Mouse (Mus musculus): ENCODE measurements around the gene Mpdu1. TPM values are rescaled to one million over a fixed set of nuclear protein-coding genes. Genes with fewer than 3 reads are reported as not detected.

Gene Mpdu1
- polyA plus RNA-seq, 1 experiment from 2014 or later: 90.9 TPM

DNA sequence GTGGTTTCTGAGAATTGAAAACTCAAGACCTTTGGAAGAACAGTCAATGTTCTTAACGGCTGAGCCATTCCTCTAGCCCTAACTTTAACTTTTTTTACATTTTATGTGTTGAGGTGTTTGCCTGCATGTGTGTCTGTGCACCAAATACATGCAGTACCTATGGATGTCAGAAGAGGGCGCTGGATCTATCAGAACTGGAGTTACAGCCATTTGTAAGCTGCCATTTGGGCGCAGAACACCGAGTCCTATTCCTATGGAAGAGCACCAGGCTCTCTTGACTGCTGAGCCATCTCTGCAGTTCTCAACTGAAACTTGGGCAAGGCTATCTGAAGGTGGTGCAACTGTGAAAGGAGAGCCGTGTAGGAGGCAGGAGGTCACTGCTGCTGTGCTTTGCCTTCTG is 36.1 kb upstream of the Mpdu1 start:
- Histone ChIP-seq H3K79me2 (ENCODE audit: inconsistent target) (peaks cover 19% of the 10 kb centered on the region), H3K4me3 (ENCODE audit: inconsistent target) (no peak overlapping the region), H3K27ac (no peak overlapping the region), H3K36me3 (ENCODE audit: inconsistent target) (no peaks in the 10 kb centered on the region)
- WGBS (ENCODE audit: missing documents): 84% methylated on average over 5 of the region's 5 CpGs

DNA sequence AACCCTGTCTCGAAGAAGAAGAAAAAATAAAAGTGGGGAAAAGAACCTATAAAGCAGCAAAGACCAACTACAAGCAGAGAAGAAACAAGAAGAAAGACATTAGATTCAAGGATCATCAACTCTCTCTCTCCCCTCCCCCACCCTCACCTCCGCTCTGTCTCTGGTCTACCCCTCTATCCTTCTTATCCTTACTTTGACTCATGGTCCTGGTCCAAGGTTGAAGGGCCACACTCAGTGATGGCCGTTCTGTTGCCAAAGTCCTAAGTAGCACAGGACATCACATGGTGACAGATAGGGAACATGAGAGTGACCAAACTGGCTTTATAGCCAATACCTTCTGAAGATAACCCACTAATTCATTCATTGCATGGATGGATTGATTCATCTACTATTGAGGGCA is 35.0 kb upstream of the Mpdu1 start:
- H3K27ac ChIP-seq: no peak overlapping the region
- no peak overlapping the region for H3K4me3 ChIP-seq (ENCODE audit: inconsistent target)
- WGBS (ENCODE audit: missing documents): 92% methylated on average over 3 of the region's 3 CpGs
- H3K79me2 ChIP-seq (ENCODE audit: inconsistent target): peaks cover 29% of the 10 kb centered on the region
- no peaks in the 10 kb centered on the region for H3K36me3 ChIP-seq (ENCODE audit: inconsistent target)

DNA sequence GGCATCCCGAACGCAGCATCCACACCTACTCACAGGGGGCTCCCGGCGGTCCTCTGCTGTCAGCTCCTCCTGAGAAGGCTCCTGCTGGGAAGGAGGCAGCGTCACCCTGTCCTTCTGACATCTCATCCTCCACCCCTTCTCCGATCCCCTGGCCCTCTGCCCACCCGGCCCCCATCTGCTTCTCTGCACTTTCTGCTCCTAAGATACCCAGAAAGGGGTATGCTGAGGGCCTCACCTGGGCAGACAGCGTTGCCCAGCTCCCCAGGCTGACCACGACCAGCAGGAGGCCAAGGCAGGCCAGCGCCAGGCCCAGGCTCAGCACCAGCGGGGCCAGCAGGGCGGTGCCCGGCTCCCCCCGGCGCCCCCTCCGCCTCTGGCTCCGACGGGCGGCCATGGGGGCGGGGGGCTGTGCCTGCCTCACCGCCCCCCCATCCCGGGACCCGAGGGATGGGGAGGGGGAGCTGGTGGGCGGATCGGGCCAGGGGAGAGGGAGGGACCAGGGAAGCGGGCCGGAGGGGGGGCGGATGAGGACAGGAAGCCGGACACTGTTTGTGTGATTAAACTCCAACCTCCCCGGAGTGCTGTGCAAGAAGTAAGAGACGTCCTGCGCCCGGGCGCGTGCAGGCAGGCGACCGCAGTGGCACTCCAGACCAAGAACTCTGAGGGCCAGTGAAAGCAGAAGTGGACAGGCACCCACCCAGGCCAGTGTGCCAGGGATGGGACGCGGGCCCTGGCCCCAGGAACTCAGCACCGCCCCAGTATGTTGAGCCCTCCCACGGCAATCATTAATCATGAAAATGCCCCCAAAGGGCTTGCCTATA is 33.1 kb upstream of the Mpdu1 start, which contains the start of the genes Tnfsf12 and Tnfsfm13:
Gene Tnfsf12, minus strand, starts transcription at position 489 of the 821 bp plus-strand sequence.
Gene Tnfsfm13, minus strand, starts transcription at position 738 of the 821 bp plus-strand sequence.
- Histone ChIP-seq H3K36me3 (ENCODE audit: inconsistent target) (no peaks in the 10 kb centered on the region), H3K4me3 (ENCODE audit: inconsistent target) (peak within 1 kb of the TSS; percentile 74), H3K27ac (peak within 1 kb of the TSS; percentile 96), H3K79me2 (ENCODE audit: inconsistent target) (peaks cover 37% of the 10 kb centered on the region)
- 12% methylated on average over 41 of the region's 41 CpGs for WGBS (ENCODE audit: missing documents)

DNA sequence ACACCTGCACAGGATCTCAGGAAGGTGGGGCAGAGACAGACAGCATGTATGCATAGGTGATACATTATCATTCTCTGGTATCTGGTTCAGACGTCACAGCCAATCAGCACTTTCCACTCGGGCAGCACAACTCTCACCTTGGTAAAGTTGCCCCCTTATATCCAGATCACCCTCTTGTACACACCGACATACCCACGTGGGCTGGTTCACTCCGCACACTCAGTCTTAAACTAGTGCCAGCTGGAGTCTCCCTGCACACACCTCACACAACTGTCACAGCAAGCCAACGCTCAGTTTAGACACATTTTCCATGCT is 32.6 kb upstream of the Mpdu1 start:
- H3K36me3 ChIP-seq (ENCODE audit: inconsistent target): no peaks in the 10 kb centered on the region
- H3K79me2 ChIP-seq (ENCODE audit: inconsistent target): peaks cover 43% of the 10 kb centered on the region
- peak overlapping the region; percentile 96 for H3K27ac ChIP-seq
- peak overlapping the region; percentile 74 for H3K4me3 ChIP-seq (ENCODE audit: inconsistent target)
- WGBS (ENCODE audit: missing documents): 78% methylated on average over 6 of the region's 6 CpGs

DNA sequence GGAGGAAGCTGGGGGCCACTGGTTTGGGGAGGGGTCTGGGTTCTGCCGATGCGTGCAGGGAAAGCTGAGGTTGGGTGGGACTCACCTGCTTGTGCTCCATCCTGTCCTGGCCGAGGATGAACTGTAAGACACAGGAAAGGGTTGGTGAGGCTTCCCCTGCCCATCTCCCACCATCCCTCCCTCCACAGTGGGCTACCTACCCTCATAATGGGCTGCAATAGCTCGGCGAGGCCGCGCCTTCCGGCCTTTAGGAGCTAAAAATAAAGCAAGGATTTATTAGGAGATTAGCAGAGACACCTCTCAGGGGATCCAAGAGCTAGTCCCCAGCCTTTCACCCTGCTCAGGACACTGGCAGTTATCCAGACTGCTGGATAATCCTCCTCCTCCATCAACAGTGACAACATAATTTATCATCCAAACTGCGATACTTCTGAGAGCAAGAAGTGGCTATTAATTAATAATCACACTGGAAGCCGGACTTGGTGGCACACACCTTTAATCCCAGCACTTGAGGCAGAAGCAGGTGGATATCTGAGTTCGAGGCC is 31.1 kb upstream of the Mpdu1 start:
- Histone ChIP-seq H3K36me3 (ENCODE audit: inconsistent target) (no peaks in the 10 kb centered on the region), H3K27ac (peak overlapping the region; percentile 96), H3K4me3 (ENCODE audit: inconsistent target) (peak overlapping the region; percentile 74; the same call in 1 of the 2 replicates), H3K79me2 (ENCODE audit: inconsistent target) (peaks cover 48% of the 10 kb centered on the region)
- WGBS (ENCODE audit: missing documents): 74% methylated on average over 10 of the region's 11 CpGs

DNA sequence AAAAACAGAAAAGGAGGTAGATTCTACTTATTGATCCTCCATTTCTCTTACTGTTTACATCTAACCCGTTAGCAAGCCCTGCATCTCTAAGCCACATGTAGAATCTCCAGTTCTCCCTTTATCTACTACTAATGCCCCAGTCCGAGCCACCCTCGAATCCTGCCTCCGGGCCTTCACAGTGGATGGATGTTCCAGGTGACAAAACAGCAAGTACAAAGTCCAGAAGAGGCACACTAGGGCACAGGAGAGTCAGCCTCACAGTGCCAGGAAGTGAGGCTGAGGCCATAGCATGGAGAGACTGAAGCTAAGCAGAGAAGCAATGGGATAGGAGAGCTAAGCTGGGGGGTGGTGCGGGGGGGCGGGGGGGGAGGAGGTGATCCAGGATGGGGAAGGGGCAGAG is 30.4 kb upstream of the Mpdu1 start:
- H3K27ac ChIP-seq: peak overlapping the region; percentile 96
- no peaks in the 10 kb centered on the region for H3K36me3 ChIP-seq (ENCODE audit: inconsistent target)

DNA sequence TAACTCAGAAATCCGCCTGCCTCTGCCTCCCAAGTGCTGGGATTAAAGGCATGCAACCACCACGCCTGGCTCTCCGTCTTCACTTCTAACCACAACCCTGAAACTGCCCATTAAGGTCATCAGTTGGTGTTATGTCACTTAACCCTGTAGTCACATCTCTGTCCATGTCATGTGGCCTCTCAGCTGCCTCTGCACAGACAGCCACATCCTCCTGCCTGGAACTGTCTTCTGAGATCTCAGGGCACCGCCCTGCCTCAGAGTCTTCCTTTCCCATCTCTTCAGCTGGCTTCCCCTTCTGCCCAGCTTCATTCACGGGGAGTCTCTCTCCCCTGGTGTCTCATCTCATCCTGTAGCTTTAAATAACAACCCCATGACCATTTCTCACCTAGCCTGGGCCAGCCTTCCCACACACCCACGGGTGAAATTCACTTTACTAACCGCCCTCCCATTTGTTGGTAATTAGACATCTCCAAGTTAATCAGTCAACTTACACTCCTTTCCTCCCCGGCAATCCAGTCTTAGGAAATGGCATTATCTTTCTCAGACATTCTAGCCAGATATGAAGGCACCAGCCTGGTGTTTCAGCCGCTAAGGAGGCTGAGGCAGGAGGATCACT is 29.9 kb upstream of the Mpdu1 start:
- H3K4me3 ChIP-seq (ENCODE audit: inconsistent target): no peak overlapping the region
- H3K79me2 ChIP-seq (ENCODE audit: inconsistent target): peaks cover 60% of the 10 kb centered on the region
- H3K27ac ChIP-seq: peak overlapping the region; percentile 96
- no peaks in the 10 kb centered on the region for H3K36me3 ChIP-seq (ENCODE audit: inconsistent target)
- WGBS (ENCODE audit: missing documents): 32% methylated on average over 9 of the region's 9 CpGs

More for the DNA sequence above, 30.4 kb upstream of the Mpdu1 start:
- Histone ChIP-seq H3K4me3 (ENCODE audit: inconsistent target) (no peak overlapping the region), H3K79me2 (ENCODE audit: inconsistent target) (peaks cover 55% of the 10 kb centered on the region)
- 96% methylated on average over 6 of the region's 6 CpGs for WGBS (ENCODE audit: missing documents)

DNA sequence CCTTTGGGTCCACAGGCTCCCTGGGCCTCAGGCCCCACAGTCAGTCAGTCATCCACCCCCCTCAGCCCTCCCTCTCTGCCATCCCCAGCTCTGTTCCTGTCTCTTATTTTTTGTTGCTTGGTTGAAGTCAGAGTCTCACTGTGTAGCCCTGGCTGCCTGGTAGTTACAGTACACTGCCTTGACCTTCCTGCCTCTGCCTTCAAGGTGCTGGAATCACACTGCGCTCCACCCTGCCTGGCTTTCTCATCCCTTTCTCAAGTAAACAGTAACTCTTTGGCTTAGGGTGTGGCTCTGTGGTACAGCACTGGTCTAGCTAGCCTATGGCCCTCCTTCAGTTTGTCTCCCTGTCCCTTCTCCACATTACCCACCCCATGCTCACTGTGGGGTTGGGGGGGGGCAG is 27.4 kb upstream of the Mpdu1 start:
- peaks cover 66% of the 10 kb centered on the region for H3K79me2 ChIP-seq (ENCODE audit: inconsistent target)
- WGBS (ENCODE audit: missing documents): 100% methylated on average over 1 of the region's 1 CpGs
- H3K36me3 ChIP-seq (ENCODE audit: inconsistent target): no peaks in the 10 kb centered on the region; the same call in 1 of the 2 replicates
- H3K4me3 ChIP-seq (ENCODE audit: inconsistent target): no peak overlapping the region
- H3K27ac ChIP-seq: peak overlapping the region; percentile 96

DNA sequence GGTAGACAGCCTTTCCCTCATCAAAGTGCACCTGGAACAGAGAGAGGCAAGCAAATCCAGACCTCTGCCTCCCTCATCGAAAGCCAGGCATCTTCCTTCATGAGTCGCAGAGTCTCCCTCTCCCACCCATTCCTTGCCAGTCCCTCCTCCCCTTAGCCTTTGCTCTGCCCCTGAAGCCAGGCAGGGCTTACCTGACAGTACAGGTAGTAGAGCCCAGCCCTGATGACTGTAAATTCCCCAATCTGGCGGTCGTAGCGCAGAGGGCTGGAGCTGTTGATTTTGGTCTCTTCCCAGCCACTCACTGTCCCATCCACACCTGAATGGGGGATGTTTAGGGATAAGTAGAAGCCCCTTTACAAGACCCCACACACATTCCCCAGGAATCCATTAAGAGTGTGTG is 24.6 kb upstream of the Mpdu1 start:
- no peak overlapping the region for H3K4me3 ChIP-seq (ENCODE audit: inconsistent target)
- H3K36me3 ChIP-seq (ENCODE audit: inconsistent target): no peaks in the 10 kb centered on the region; the same call in 1 of the 2 replicates
- 93% methylated on average over 5 of the region's 5 CpGs for WGBS (ENCODE audit: missing documents)
- no peak overlapping the region for H3K27ac ChIP-seq
- H3K79me2 ChIP-seq (ENCODE audit: inconsistent target): peaks cover 59% of the 10 kb centered on the region; the same call in 1 of the 2 replicates

DNA sequence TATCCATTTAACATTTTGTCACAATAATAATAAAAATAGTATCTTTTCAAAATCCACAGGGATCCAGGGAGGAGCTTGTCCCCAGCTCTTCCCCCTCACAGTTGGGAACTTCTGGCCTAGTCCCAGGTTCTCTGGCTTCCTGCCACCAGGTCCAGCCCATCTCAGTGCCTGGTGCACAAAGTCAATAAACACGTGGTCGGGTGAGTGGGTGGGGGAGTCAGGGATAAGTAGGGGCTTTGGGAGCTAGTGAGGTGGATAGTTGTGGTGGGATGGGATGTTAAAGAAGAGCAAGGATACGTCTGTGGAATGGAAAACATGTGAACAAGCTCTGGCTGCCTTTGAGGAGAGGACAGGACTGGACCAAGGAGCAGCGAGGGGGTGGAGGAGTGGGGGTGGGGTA is 23.9 kb upstream of the Mpdu1 start:
- Histone ChIP-seq H3K36me3 (ENCODE audit: inconsistent target) (no peaks in the 10 kb centered on the region; the same call in 1 of the 2 replicates), H3K79me2 (ENCODE audit: inconsistent target) (peaks cover 60% of the 10 kb centered on the region), H3K27ac (peak overlapping the region; percentile 91), H3K4me3 (ENCODE audit: inconsistent target) (no peak overlapping the region)
- WGBS (ENCODE audit: missing documents): 65% methylated on average over 4 of the region's 4 CpGs

DNA sequence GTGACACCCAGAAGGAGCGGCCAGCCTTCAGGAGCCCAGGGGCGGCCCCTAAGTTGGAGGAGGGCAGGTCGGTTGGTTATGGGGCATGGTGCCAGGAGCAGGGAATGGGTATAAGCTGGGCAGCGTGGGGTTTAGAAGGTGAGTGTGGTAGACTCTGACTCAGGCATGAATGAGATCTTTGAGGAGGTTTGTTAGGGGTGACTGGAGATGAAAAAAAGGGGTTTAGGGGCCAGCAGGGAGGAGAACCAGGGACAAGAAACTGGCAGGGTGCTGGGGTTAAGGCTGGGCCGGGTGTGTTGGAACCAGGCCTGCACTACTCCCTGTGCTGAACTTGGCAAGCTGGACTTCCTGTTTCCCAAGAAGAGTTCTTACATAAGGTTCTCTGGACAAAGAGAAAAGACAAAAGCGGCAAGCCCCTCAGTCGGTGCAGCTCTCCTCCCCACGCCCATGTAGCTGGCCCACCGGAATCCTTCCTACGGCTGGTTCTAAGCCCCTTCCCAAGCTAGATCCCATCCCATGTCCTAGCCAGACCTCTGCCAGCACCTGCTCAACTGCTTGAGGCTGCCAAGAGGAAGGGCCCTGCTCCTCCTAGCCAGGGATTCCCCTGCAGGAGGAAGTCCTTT is 23.2 kb upstream of the Mpdu1 start, which contains the start of gene Tnfsf13:
Gene Tnfsf13, minus strand, starts transcription at position 259 of the 623 bp plus-strand sequence.
- WGBS (ENCODE audit: missing documents): 3% methylated on average over 10 of the region's 10 CpGs
- peaks cover 62% of the 10 kb centered on the region for H3K79me2 ChIP-seq (ENCODE audit: inconsistent target)
- no peaks in the 10 kb centered on the region; the same call in 1 of the 2 replicates for H3K36me3 ChIP-seq (ENCODE audit: inconsistent target)
- peak within 1 kb of the TSS; percentile 91 for H3K27ac ChIP-seq
- H3K4me3 ChIP-seq (ENCODE audit: inconsistent target): peak within 1 kb of the TSS; percentile 22

DNA sequence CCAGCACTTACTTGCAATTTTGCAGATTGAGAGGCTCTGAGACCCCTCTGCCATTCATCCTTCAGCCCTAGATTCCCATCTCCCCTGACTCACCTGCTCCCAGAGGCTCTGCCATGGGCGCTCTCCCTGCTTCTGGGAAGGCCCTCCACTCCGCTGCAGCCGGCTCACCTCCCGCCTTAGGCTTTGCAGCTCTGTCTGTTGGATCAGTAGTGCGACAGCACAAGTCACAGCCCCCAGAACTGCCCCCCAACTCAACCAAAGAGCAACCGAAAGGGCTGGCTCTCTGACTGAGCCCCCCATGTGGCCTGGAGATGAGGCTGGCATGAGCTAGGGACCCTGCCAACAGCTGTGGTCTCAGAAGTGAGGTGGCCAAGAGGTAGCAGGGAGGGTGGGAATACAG is 22.5 kb upstream of the Mpdu1 start:
- H3K36me3 ChIP-seq (ENCODE audit: inconsistent target): no peaks in the 10 kb centered on the region; the same call in 1 of the 2 replicates
- H3K4me3 ChIP-seq (ENCODE audit: inconsistent target): peak overlapping the region; percentile 22
- H3K79me2 ChIP-seq (ENCODE audit: inconsistent target): peaks cover 63% of the 10 kb centered on the region
- 49% methylated on average over 6 of the region's 6 CpGs for WGBS (ENCODE audit: missing documents)
- H3K27ac ChIP-seq: peak overlapping the region; percentile 91

DNA sequence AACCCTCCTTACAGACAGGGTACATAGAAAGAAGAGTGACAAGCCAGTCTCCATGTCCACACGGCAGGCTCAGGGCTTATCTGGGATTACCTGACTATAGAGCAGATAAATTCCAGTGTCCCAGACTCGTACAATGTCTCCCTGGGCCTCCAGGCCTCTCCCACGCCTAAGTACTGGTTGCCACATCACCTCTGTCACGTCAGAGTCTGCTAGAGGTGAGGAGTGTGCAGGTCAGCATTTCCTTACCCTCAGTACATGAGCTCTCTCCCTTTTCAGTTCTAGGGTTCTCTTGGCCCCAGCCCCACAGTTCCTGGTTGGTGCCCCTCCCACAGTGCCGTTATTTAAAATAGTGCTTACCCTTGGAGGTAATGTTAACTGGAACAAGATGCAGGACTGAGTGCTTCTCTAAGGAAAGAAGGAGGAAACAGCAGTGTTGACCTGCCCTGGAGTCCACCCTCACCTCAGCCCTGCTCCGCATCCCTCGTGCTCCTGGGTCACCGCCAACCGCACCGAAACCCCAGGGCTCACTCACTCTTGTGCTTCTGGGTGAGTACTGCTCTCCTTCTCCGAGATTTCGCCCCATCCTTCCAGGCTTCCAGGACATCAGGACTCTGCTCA is 21.8 kb upstream of the Mpdu1 start:
- Histone ChIP-seq H3K36me3 (ENCODE audit: inconsistent target) (no peaks in the 10 kb centered on the region; the same call in 1 of the 2 replicates), H3K79me2 (ENCODE audit: inconsistent target) (peaks cover 65% of the 10 kb centered on the region), H3K4me3 (ENCODE audit: inconsistent target) (peak overlapping the region; percentile 22), H3K27ac (peak overlapping the region; percentile 91)
- WGBS (ENCODE audit: missing documents): 61% methylated on average over 12 of the region's 12 CpGs

DNA sequence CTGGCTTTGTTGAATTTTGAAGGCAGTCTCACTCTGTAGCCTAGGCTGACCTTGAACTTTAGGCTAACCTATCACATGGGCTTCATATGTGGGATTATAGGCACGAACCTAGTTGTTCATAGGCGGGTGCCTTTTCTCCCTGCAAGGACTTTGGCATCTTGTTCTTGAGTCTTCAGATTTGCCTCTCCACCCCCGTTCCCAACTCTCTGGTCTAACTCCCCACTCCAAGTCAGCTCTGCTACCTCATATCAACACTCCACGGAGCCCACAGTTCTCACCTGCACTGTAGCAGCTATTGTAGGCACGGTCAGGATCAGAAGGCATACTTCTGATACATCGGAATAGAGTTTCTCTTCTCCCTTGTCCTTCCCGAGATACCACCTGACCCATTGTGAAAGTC is 21.1 kb upstream of the Mpdu1 start:
- Histone ChIP-seq H3K27ac (peak overlapping the region; percentile 91), H3K4me3 (ENCODE audit: inconsistent target) (no peak overlapping the region), H3K36me3 (ENCODE audit: inconsistent target) (no peaks in the 10 kb centered on the region; the same call in 1 of the 2 replicates), H3K79me2 (ENCODE audit: inconsistent target) (peaks cover 64% of the 10 kb centered on the region)
- WGBS (ENCODE audit: missing documents): 76% methylated on average over 7 of the region's 7 CpGs

All from macrophage (primary cell).